Mouse (Mus musculus): ENCODE data around the gene Agtpbp1. TPM values are rescaled to one million over a fixed set of nuclear protein-coding genes. Genes with fewer than 3 reads are reported as not detected.
"Not testable (repeated sequence)": the region's sequence is repeated elsewhere in the genome, so short reads cannot be mapped to it uniquely, and the experiment has no call there.

Gene Agtpbp1
- polyA plus RNA-seq, 1 experiment = not detected

GRCm38 (mm10) chr13:59487287-59487686 is 97.7 kb downstream of the Agtpbp1 start:
- H3K27ac ChIP-seq (ENCODE audit: insufficient read depth, low read depth, low read length) = no peak overlapping the region
- TF ChIP-seq CTCF (IDR thresholded peaks at IDR 0.05; ENCODE audit: insufficient read depth, low read depth, low read length) (no peak), POLR2A (IDR thresholded peaks at IDR 0.05; ENCODE audit: insufficient read depth, low read depth, low read length) (no peak)
- H3K4me1 ChIP-seq (ENCODE audit: control insufficient read depth, insufficient read depth, low read length) = peaks cover 9% of the 10 kb centered on the region
- 97% methylated on average over 8 of the region's 8 CpGs for WGBS
- no peak overlapping the region for H3K4me3 ChIP-seq (ENCODE audit: insufficient read depth, low read depth, low read length)

GRCm38 (mm10) chr13:59486243-59486642 is 98.8 kb downstream of the Agtpbp1 start:
- TF ChIP-seq POLR2A (IDR thresholded peaks at IDR 0.05; ENCODE audit: insufficient read depth, low read depth, low read length) (no peak), CTCF (IDR thresholded peaks at IDR 0.05; ENCODE audit: insufficient read depth, low read depth, low read length) (no peak)
- no peak overlapping the region for H3K4me3 ChIP-seq (ENCODE audit: insufficient read depth, low read depth, low read length)
- WGBS = 94% methylated on average over 5 of the region's 5 CpGs
- no peak overlapping the region for H3K27ac ChIP-seq (ENCODE audit: insufficient read depth, low read depth, low read length)
- peaks cover 9% of the 10 kb centered on the region for H3K4me1 ChIP-seq (ENCODE audit: control insufficient read depth, insufficient read depth, low read length)

- WGBS = 89% methylated on average over 7 of the region's 7 CpGs
- no peak overlapping the region for H3K4me3 ChIP-seq (ENCODE audit: insufficient read depth, low read depth, low read length)
- H3K27ac ChIP-seq (ENCODE audit: insufficient read depth, low read depth, low read length) = no peak overlapping the region
- TF ChIP-seq POLR2A (IDR thresholded peaks at IDR 0.05; ENCODE audit: insufficient read depth, low read depth, low read length) (no peak), CTCF (IDR thresholded peaks at IDR 0.05; ENCODE audit: insufficient read depth, low read depth, low read length) (no peak)
- H3K4me1 ChIP-seq (ENCODE audit: control insufficient read depth, insufficient read depth, low read length) = peaks cover 9% of the 10 kb centered on the region
Measured at GRCm38 (mm10) chr13:59485456-59485855, 99.6 kb downstream of the Agtpbp1 start.

GRCm38 (mm10) chr13:59481484-59481855 is 103.6 kb downstream of the Agtpbp1 start:
- no peak overlapping the region for H3K27ac ChIP-seq (ENCODE audit: insufficient read depth, low read depth, low read length)

GRCm38 (mm10) chr13:59480599-59481483 is 104.2 kb downstream of the Agtpbp1 start:
- H3K4me3 ChIP-seq (ENCODE audit: insufficient read depth, low read depth, low read length) = no peak overlapping the region
- H3K4me1 ChIP-seq (ENCODE audit: control insufficient read depth, insufficient read depth, low read length) = peaks cover 6% of the 10 kb centered on the region
- 77% methylated on average over 13 of the region's 13 CpGs for WGBS
- no peak overlapping the region for H3K27ac ChIP-seq (ENCODE audit: insufficient read depth, low read depth, low read length)
- TF ChIP-seq POLR2A (IDR thresholded peaks at IDR 0.05; ENCODE audit: insufficient read depth, low read depth, low read length) (no peak), CTCF (IDR thresholded peaks at IDR 0.05; ENCODE audit: insufficient read depth, low read depth, low read length) (no peak)

More at GRCm38 (mm10) chr13:59481484-59481855, 103.6 kb downstream of the Agtpbp1 start:
- Histone ChIP-seq H3K4me1 (ENCODE audit: control insufficient read depth, insufficient read depth, low read length) (peaks cover 6% of the 10 kb centered on the region), H3K4me3 (ENCODE audit: insufficient read depth, low read depth, low read length) (no peak overlapping the region)
- 96% methylated on average over 4 of the region's 4 CpGs for WGBS
- no peak for TF ChIP-seq CTCF (IDR thresholded peaks at IDR 0.05; ENCODE audit: insufficient read depth, low read depth, low read length)
- no peak for TF ChIP-seq POLR2A (IDR thresholded peaks at IDR 0.05; ENCODE audit: insufficient read depth, low read depth, low read length)

- H3K27ac ChIP-seq (ENCODE audit: insufficient read depth, low read depth, low read length) = peak overlapping the region; percentile 2
- not testable (repeated sequence) for H3K4me3 ChIP-seq (ENCODE audit: insufficient read depth, low read depth, low read length); H3K4me1 ChIP-seq (ENCODE audit: control insufficient read depth, insufficient read depth, low read length)
- WGBS = 46% methylated on average over 7 of the region's 7 CpGs
Measured at GRCm38 (mm10) chr13:59477928-59478327, 107.1 kb downstream of the Agtpbp1 start.

- Histone ChIP-seq H3K27ac (ENCODE audit: insufficient read depth, low read depth, low read length) (peak overlapping the region; percentile 2; the same call in 1 of the 2 replicates), H3K4me3 (ENCODE audit: insufficient read depth, low read depth, low read length) (no peak overlapping the region), H3K4me1 (ENCODE audit: control insufficient read depth, insufficient read depth, low read length) (peaks cover 6% of the 10 kb centered on the region)
- no peak for TF ChIP-seq CTCF (IDR thresholded peaks at IDR 0.05; ENCODE audit: insufficient read depth, low read depth, low read length)
- TF ChIP-seq POLR2A (IDR thresholded peaks at IDR 0.05; ENCODE audit: insufficient read depth, low read depth, low read length) = no peak
- WGBS = 67% methylated on average over 14 of the region's 14 CpGs
Measured at GRCm38 (mm10) chr13:59477451-59477850, 107.6 kb downstream of the Agtpbp1 start.

- H3K4me1 ChIP-seq (ENCODE audit: control insufficient read depth, insufficient read depth, low read length) = peaks cover 8% of the 10 kb centered on the region
- no peak overlapping the region for H3K4me3 ChIP-seq (ENCODE audit: insufficient read depth, low read depth, low read length)
- WGBS = 54% methylated on average over 8 of the region's 8 CpGs
- TF ChIP-seq CTCF (IDR thresholded peaks at IDR 0.05; ENCODE audit: insufficient read depth, low read depth, low read length) (no peak), POLR2A (IDR thresholded peaks at IDR 0.05; ENCODE audit: insufficient read depth, low read depth, low read length) (no peak)
- no peak overlapping the region for H3K27ac ChIP-seq (ENCODE audit: insufficient read depth, low read depth, low read length)
Measured at GRCm38 (mm10) chr13:59474973-59475372, 110.1 kb downstream of the Agtpbp1 start.

GRCm38 (mm10) chr13:59473341-59473740 is 111.7 kb downstream of the Agtpbp1 start:
- peaks cover 9% of the 10 kb centered on the region for H3K4me1 ChIP-seq (ENCODE audit: control insufficient read depth, insufficient read depth, low read length)
- WGBS = 83% methylated on average over 10 of the region's 10 CpGs
- no peak overlapping the region for H3K27ac ChIP-seq (ENCODE audit: insufficient read depth, low read depth, low read length)
- no peak overlapping the region for H3K4me3 ChIP-seq (ENCODE audit: insufficient read depth, low read depth, low read length)
- TF ChIP-seq POLR2A (IDR thresholded peaks at IDR 0.05; ENCODE audit: insufficient read depth, low read depth, low read length) (no peak), CTCF (IDR thresholded peaks at IDR 0.05; ENCODE audit: insufficient read depth, low read depth, low read length) (no peak)
